Mouse (Mus musculus) liver, embryonic 14.5 days (tissue): Measurements from ENCODE around the gene Pecr. TPM values are rescaled to one million over a fixed set of nuclear protein-coding genes. Genes with fewer than 3 reads are reported as not detected.

Experiments used
- ATAC-seq: fragments of 200-750 bp; cut with Nextera tagmentation; 2 replicates; pipeline ENCODE4 v1.8.0; 2017; ENCODE audit warnings: moderate number of reproducible peaks, mild to moderate bottlenecking, moderate library complexity; ENCODE audit not compliant: insufficient read depth
- DNase-seq, 3 experiments: peaks; one replicate each; pipeline ENCODE4 v3.0.0-alpha.2; 2012 to 2013; ENCODE audit warnings: low read depth in 3 of 3, low spot score in 3 of 3
- H3K27ac ChIP-seq: fragments of 300-500 bp; sonication (generic); 2 replicates; pipeline ENCODE4 v1.5.1; 2014; ENCODE audit warnings: moderate library complexity, mild to moderate bottlenecking, control low read depth, inconsistent platforms
- H3K27me3 ChIP-seq: fragments of 300-500 bp; sonication (generic); 2 replicates; pipeline ENCODE4 v1.6.1; 2014; ENCODE audit warnings: mild to moderate bottlenecking, low read length, moderate library complexity; ENCODE audit not compliant: control insufficient read depth, insufficient read depth
- H3K36me3 ChIP-seq: fragments of 300-500 bp; sonication (generic); replicated peaks from 2 replicates; pipeline ENCODE4 v1.6.1; 2014; ENCODE audit warnings: low read depth; ENCODE audit not compliant: control insufficient read depth, insufficient read depth
- H3K4me1 ChIP-seq, 2 experiments: fragments of 200-500 bp in 1 of 2; fragments of 300-500 bp in 1 of 2; sonication (generic) in 1 of 2; replicated peaks; 2 replicates each; pipeline ENCODE4 v1.6.1; 2012 to 2014; ENCODE audit warnings: antibody characterized with exemption in 1 of 2, inconsistent platforms in 1 of 2, low read length in 1 of 2; ENCODE audit not compliant: control insufficient read depth in 2 of 2, insufficient read depth in 2 of 2
- H3K4me2 ChIP-seq: fragments of 300-500 bp; sonication (generic); 2 replicates; pipeline ENCODE4 v1.6.1; 2014; ENCODE audit warnings: low read depth, mild to moderate bottlenecking, control low read depth, moderate library complexity
- H3K4me3 ChIP-seq, 2 experiments: fragments of 200-500 bp in 1 of 2; fragments of 300-500 bp in 1 of 2; sonication (generic) in 1 of 2; 2 replicates each; pipeline ENCODE4 v1.5.1; 2012 to 2014; ENCODE audit warnings: low read depth in 2 of 2, low read length in 2 of 2, mild to moderate bottlenecking in 2 of 2, control low read depth in 1 of 2, inconsistent platforms in 1 of 2, moderate library complexity in 1 of 2; ENCODE audit not compliant: insufficient read depth in 1 of 2
- H3K9ac ChIP-seq: fragments of 300-500 bp; sonication (generic); replicated peaks from 2 replicates; pipeline ENCODE4 v1.6.1; 2014; ENCODE audit warnings: mild to moderate bottlenecking, control low read depth, moderate library complexity
- H3K9me3 ChIP-seq: fragments of 300-500 bp; sonication (generic); 2 replicates; pipeline ENCODE4 v1.6.1; 2016; ENCODE audit warnings: low read length, mixed read lengths; ENCODE audit not compliant: control insufficient read depth
- CTCF ChIP-seq: IDR thresholded peaks from 2 replicates; pipeline ENCODE4 v1.5.1; 2016; ENCODE audit warnings: antibody characterized with exemption, low read depth, control low read depth
- EP300 ChIP-seq: IDR thresholded peaks from 2 replicates; pipeline ENCODE4 v1.6.1; 2016; ENCODE audit warnings: antibody characterized with exemption, low read depth
- WGBS: fragments of 180-500 bp; shearing (Covaris S2); extraction: QIAGEN DNeasy Blood & Tissue Kit; methylation state at CpG from one replicate; pipeline ENCODE4 v1.1.7; 2014; ENCODE audit not compliant: insufficient replicate concordance; 5-methylcytosine and 5-hydroxymethylcytosine counted together
- polyA plus RNA-seq, 2 experiments: library from polyadenylated mRNA; depleted of rRNA in 1 of 2; stranded (reverse) in 1 of 2; unstranded in 1 of 2; fragments of >200 nt; fragmentation: Nextera tagmentation in 1 of 2; extraction: Ambion mirVana in 1 of 2; gene quantifications; 2 replicates each; pipeline versions ENCODE4 v1.2.1 to v1.2.3; 2012 to 2014

Pecr gene
- polyA plus RNA-seq, 2 experiments, result 23.1 to 40.2 TPM

DNA sequence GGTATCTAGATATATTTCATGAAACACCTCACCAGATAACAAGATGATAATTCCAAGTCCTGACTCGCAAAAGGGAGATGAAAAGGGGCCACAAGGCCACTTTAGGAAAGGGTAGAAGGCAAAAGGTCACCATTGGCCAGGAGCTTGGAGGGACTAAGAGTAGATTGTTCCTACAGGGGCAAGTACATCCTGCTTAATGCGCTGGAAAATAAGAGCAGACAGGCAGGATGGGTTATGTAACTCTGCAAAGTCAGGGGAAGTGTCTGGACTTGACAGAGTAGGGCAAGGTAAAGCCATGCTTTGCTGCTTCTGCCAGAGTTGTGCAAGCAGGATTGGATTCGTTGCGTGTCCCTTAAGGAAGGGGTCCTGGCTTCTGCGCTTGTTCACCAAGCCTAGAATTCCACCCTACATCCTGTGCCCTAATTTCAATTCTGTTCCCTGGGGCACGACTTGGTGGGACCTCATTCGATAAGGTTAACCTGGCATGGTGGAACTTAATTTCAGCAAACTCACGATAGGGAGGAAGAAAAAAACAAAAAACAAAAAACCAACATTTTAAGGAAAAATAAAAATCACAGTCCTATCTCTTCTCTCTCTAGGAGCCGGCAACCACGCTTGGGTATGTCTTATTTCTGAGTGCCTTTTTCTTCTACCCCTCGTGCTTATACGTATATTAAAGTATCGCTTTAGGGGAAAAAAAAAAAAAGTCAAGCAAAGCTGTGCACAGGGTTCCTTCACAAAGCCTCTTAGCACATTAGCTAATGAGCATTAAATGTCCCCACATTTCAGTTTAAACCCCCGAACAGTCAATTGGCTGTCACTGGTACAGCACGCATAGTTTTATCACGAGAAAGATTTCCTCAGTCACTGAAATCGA, 73.1 kb downstream of the Pecr start:
- H3K4me2 ChIP-seq, result peak overlapping the region; percentile 61
- H3K4me3 ChIP-seq, result peak overlapping the region; percentile 35 to 50
- DNase-seq (no peak), ATAC-seq (no peak)
- H3K9ac ChIP-seq, result 0 out of 2 replicates have a peak overlapping the region, but pooled peaks have one; percentile 13
- TF ChIP-seq CTCF (no peak), EP300 (no peak)
- H3K27ac ChIP-seq, result no peak overlapping the region
- peaks cover 0 to 6% of the 10 kb centered on the region in 2 experiments; a peak in 2 of 4 replicates for H3K4me1 ChIP-seq
- H3K27me3 ChIP-seq, result peaks cover 23% of the 10 kb centered on the region
- no peaks in the 10 kb centered on the region for H3K36me3 ChIP-seq
- WGBS, result 21% methylated on average over 17 of the region's 17 CpGs
- H3K9me3 ChIP-seq, result no peaks in the 10 kb centered on the region

Other genes with a start within 250 kb of the Pecr start
- 1.9 and 2.9 TPM in 2 replicates for gene Mreg, start 72.0 kb downstream of the Pecr start, polyA plus RNA-seq (2012; rRNA removed)
- gene Mreg, start 72.0 kb downstream of the Pecr start, polyA plus RNA-seq (2014; fragmentation: Nextera tagmentation; extraction: Ambion mirVana), result 6.4 and 7.4 TPM in 2 replicates
- gene Tmem169, start 55 bp upstream of the Pecr start, polyA plus RNA-seq (2012; rRNA removed), result 0.39 and 0.50 TPM in 2 replicates
- gene Tmem169, start 55 bp upstream of the Pecr start, polyA plus RNA-seq (2014; fragmentation: Nextera tagmentation; extraction: Ambion mirVana), result 0.67 and 0.81 TPM in 2 replicates
- 4.7 and 8.9 TPM in 2 replicates for gene Xrcc5, start 23.1 kb upstream of the Pecr start, polyA plus RNA-seq (2012; rRNA removed)
- gene Xrcc5, start 23.1 kb upstream of the Pecr start, polyA plus RNA-seq (2014; fragmentation: Nextera tagmentation; extraction: Ambion mirVana), result 17.6 and 18.1 TPM in 2 replicates